Comparison of ENCODE assay signal across 8 mouse cellular contexts in the genomic region with DNA sequence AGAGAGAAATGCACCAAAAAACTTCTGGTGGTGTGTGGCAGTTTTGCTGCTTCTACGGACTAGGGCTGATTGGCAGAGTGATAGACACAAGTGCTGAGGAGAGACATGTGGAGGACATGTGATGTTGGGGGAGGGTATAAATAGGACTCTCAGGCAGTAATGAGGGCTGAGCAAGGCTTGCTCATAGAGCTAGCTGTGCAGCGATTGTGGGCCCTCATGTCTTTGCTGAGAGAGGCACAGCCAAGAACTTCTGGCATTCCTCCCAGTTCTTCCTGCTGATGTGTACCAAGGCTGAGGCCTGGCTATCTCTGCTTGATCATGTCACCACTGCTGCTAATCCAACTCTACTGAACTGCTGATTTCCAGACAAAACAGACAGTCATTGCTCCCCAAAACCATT.
A peak's percentile ranks its signal among the peaks of the same experiment; 100 is the strongest.
DNase-seq lines count a peak whose midpoint lies in the region; ATAC-seq and TF ChIP-seq lines count a peak whose summit lies in the region.

No protein-coding gene starts in this region.

- H3K79me2 ChIP-seq in liver, adult 2 months (ENCODE audit: control insufficient read depth, insufficient read depth, low read length) = no peaks in the 10 kb centered on the region

- WGBS in liver, adult 2 months = 10% methylated on average over 2 of the region's 2 CpGs
- 50% methylated on average over 2 of the region's 2 CpGs for WGBS in forebrain, embryonic 16.5 days
- 37% methylated on average over 2 of the region's 2 CpGs for WGBS in intestine, postnatal 0 days
- WGBS in stomach, embryonic 15.5 days = 65% methylated on average over 2 of the region's 2 CpGs

- H3K4me3 ChIP-seq in liver, adult 2 months (ENCODE audit: insufficient read depth, low read depth, low read length) = no peak overlapping the region
- no peak overlapping the region for H3K4me3 ChIP-seq in forebrain, embryonic 16.5 days (replicated peaks; ENCODE audit: low read length)
- no peak overlapping the region for H3K4me3 ChIP-seq in intestine, postnatal 0 days (ENCODE audit: low read depth, low read length)
- no peak overlapping the region for H3K4me3 ChIP-seq in stomach, embryonic 15.5 days (replicated peaks)

- H3K9ac ChIP-seq in liver, adult 2 months (ENCODE audit: low read depth, low read length) = no peak overlapping the region
- no peak overlapping the region for H3K9ac ChIP-seq in forebrain, embryonic 16.5 days (replicated peaks; ENCODE audit: low read depth, low read length)
- H3K9ac ChIP-seq in intestine, postnatal 0 days (ENCODE audit: low read depth, low read length) = no peak overlapping the region
- no peak overlapping the region for H3K9ac ChIP-seq in stomach, embryonic 15.5 days

- no peak for TF ChIP-seq CTCF in liver, adult 2 months (IDR thresholded peaks at IDR 0.05; ENCODE audit: low read depth, low read length)
- no peak for TF ChIP-seq CTCF in intestine, postnatal 0 days (IDR thresholded peaks at IDR 0.05; ENCODE audit: low read depth)

- no peaks in the 10 kb centered on the region for H3K9me3 ChIP-seq in forebrain, embryonic 16.5 days (ENCODE audit: control insufficient read depth, low read length)
- H3K9me3 ChIP-seq in intestine, postnatal 0 days (ENCODE audit: control insufficient read depth) = no peaks in the 10 kb centered on the region
- H3K9me3 ChIP-seq in stomach, embryonic 15.5 days = no peaks in the 10 kb centered on the region

- TF ChIP-seq POLR2A in liver, adult 2 months (IDR thresholded peaks at IDR 0.05; ENCODE audit: extremely low read depth, insufficient read depth, low read length) = no peak

- H3K27ac ChIP-seq in liver, adult 2 months (replicated peaks; ENCODE audit: insufficient read depth, low read depth, low read length) = peak overlapping the region; percentile 56
- H3K27ac ChIP-seq in forebrain, embryonic 16.5 days (ENCODE audit: low read length) = no peak overlapping the region
- H3K27ac ChIP-seq in intestine, postnatal 0 days (ENCODE audit: low read depth, low read length) = peak overlapping the region; percentile 10; the same call in 1 of the 2 replicates
- H3K27ac ChIP-seq in stomach, embryonic 15.5 days = 0 out of 2 replicates have a peak overlapping the region, but pooled peaks have one; percentile 17

- no peaks in the 10 kb centered on the region for H3K27me3 ChIP-seq in liver, adult 2 months (ENCODE audit: control insufficient read depth, insufficient read depth, low read length)
- H3K27me3 ChIP-seq in forebrain, embryonic 16.5 days (replicated peaks; ENCODE audit: control insufficient read depth, insufficient read depth, low read length) = no peaks in the 10 kb centered on the region
- no peaks in the 10 kb centered on the region for H3K27me3 ChIP-seq in intestine, postnatal 0 days (replicated peaks; ENCODE audit: control insufficient read depth, insufficient read depth, low read length)
- no peaks in the 10 kb centered on the region for H3K27me3 ChIP-seq in stomach, embryonic 15.5 days (replicated peaks)

- ATAC-seq in forebrain, embryonic 16.5 days = peak; percentile 79
- ATAC-seq in intestine, postnatal 0 days = no peak
- ATAC-seq in stomach, embryonic 15.5 days (ENCODE audit: insufficient read depth, low FRiP score, low read depth) = no peak
- ATAC-seq in monocyte, adult 5-6 weeks (replicated peaks; ENCODE audit: insufficient number of reproducible peaks, low FRiP score, low TSS enrichment, poor library complexity, severe bottlenecking) = no peak

- peak; percentile 42 to 69 for DNase-seq in cerebellum, postnatal 14 days
- DNase-seq in cerebellum, adult 11 months = no peak
- DNase-seq in liver, adult 2 months (ENCODE audit: extremely low read depth, low read depth, low spot score) = peak; percentile 96
- no peak for DNase-seq in liver

- H3K36me3 ChIP-seq in liver, adult 2 months (ENCODE audit: control insufficient read depth, insufficient read depth, low read length) = no peaks in the 10 kb centered on the region
- H3K36me3 ChIP-seq in forebrain, embryonic 16.5 days (ENCODE audit: control insufficient read depth, insufficient read depth) = no peaks in the 10 kb centered on the region
- no peaks in the 10 kb centered on the region for H3K36me3 ChIP-seq in intestine, postnatal 0 days (ENCODE audit: control insufficient read depth, insufficient read depth)
- H3K36me3 ChIP-seq in stomach, embryonic 15.5 days = no peaks in the 10 kb centered on the region

- H3K4me2 ChIP-seq in forebrain, embryonic 16.5 days (ENCODE audit: low read length) = no peak overlapping the region
- H3K4me2 ChIP-seq in intestine, postnatal 0 days (replicated peaks; ENCODE audit: low read depth) = no peak overlapping the region
- H3K4me2 ChIP-seq in stomach, embryonic 15.5 days = no peak overlapping the region

- peaks cover 18% of the 10 kb centered on the region for H3K4me1 ChIP-seq in liver, adult 2 months (ENCODE audit: control insufficient read depth, insufficient read depth, low read length)
- H3K4me1 ChIP-seq in forebrain, embryonic 16.5 days (replicated peaks; ENCODE audit: control insufficient read depth, insufficient read depth, low read length) = no peaks in the 10 kb centered on the region
- peaks cover 9% of the 10 kb centered on the region; the same call in 1 of the 2 replicates for H3K4me1 ChIP-seq in intestine, postnatal 0 days (replicated peaks; ENCODE audit: control insufficient read depth, insufficient read depth, low read length)
- peaks cover 9% of the 10 kb centered on the region; the same call in 1 of the 2 replicates for H3K4me1 ChIP-seq in stomach, embryonic 15.5 days

Comparison
In these comparisons a context has a peak if more than half of its experiments do, and no peak if none do; other contexts are left out.
1. DNase-seq: peak in cerebellum, postnatal 14 days (2 of 2) and liver, adult 2 months (single experiment); none in cerebellum, adult 11 months (single experiment) and liver (single experiment).